Mouse (Mus musculus): ENCODE data around the gene Capn7. TPM values are rescaled to one million over a fixed set of nuclear protein-coding genes. Genes with fewer than 3 reads are reported as not detected.

Capn7 gene
- total RNA-seq (2021), result 10 to 100 TPM; 37.3 to 53.5 TPM
- 12.7 and 13.0 TPM in 2 replicates for polyA plus RNA-seq (2012; rRNA removed)
- long read RNA-seq, transcript Capn7-201 (21 exons, 3,648 nt), result major isoform, 24 of 29 reads
- long read RNA-seq, partial matches to known transcripts, result 0 of 29 reads
- long read RNA-seq, other reads (novel, unspliced or antisense), result 5 of 29 reads

DNA sequence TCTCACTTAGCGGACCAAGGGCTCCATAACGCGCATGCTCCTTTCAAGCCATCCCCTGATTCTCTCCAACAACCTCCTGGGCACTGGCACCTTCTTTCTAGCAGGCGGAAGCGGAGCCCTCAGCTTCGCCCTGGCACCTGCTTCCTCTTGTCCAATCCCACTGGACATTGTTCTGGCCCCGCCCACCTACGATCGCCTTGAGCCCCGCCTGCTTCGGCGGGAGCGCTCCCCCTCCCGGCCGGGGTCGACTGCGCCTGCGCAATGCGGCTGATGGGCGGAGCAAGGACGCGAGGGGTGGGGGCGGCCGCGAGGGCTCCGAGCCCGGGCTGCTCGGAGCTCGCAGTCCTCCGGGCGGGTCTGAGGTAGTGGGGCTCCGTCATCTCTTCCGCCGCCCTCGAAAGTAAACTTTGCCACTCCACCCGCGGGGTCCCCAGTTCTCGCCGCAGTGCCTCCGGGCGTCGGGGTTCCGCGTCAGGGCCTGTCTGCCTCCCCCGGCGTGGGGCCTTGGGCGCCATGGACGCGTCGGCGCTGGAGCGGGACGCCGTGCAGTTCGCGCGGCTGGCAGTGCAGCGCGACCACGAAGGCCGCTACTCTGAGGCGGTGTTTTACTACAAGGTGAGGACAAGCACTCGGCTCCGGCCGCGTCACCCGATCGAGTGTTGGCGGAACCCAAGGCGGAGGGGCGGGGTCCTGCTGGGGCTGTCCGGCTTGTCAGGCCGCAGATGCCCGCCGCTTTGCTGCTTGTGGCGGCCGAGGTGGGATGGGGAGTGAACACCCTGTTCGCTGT is at the start of gene Capn7:
Gene Capn7 (plus strand): TSS at position 270 of the 787 bp plus-strand sequence.
- DNase-seq, result peak; percentile 99

DNA sequence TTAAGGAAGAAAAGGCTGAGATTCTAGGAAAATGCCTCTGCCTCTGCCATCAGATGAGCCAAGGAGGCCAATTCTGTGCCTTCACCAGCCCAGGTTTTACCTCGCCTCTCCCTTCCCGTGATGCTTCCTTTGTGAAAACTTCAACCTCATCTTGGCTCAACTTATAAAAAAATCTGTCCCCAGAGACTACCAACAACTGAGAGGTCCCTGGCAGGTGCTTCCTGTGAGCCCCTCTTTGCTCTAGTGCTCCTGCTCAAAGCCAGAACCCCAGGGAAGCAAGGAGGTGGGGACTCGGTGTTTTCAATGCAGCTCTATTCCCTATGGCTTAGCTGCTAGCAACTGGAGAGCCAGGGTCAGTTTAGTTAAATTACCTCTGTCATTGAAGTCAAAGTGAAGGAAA is 23.2 kb upstream of the Capn7 start:
- no peak for DNase-seq

DNA sequence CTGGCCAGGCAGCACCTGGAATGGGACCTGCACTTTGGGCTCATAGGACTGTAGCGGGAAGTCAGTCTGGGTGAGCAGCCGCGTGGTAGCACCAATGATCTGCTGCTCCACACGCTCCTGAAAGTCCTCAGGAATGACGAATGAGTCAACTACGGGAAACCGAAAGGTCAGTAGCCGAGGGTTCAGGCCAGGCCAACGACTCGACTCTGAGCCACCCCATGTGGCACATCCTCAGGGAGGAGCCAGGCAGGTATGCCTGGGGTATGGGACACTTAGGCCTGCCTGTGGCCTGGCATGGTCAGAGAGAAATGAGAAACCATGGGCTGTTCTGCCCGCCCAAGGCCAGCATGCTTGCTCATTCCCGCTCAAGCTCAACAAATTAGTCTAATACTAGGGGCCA is 19.8 kb upstream of the Capn7 start:
- peak; percentile 75 for DNase-seq

DNA sequence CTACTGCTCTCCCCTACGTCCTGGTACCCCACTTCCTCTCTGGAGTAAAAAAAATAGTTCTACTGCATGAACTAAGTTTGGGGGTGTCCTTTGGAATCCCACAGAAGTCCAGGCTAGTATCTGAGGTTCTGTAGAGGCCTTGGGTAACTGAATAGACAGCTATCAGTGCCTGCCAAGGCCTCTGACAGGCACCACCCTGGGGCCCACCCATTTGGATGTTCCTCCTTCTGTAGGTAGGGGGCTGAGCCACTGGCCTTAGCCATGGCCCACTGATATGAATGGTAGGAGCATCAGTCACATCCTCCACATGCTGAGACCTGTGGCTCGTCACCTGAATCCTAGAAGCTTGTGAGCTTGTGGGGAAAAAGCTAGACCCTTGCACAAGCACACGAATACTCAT is 18.7 kb upstream of the Capn7 start:
- no peak for DNase-seq

DNA sequence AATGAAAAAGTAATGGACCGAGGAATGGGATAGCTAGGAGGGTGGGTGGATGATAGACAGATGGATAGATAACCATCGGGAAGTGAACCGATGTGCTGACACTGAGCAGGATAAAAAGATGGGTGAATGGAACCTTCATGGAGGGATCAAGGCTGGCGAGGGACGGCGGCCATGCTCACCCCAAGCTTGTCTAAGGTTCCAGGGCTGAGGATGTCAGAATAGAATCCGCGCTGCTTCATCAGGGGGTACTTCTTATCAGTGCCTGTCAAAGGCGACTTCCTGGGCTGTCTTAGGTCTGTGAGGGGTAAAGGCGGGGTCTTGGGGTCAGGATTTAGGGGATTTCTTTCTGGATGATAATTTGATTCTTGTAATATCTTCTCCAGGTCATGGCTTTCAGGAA is 16.9 kb upstream of the Capn7 start:
- DNase-seq, result no peak

DNA sequence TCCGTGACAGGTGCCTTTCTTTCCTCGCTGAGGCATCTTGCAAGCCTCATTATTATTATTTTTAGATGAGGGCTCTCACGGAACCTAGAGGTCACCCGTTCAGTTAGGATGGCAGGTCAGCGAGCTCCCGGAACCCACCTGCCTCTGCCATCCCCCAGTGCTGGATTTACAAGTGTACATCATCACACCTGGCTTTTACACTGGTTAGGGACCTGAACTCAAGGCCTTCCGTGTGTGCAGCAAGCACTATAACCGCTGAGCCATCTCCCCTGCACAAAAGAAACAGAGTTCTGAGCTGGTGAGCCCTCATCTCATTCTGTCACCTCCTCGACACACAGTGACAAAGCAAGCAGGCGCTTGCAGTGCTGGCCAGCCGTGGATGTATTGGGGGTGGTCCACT is 15.3 kb upstream of the Capn7 start:
- no peak for DNase-seq

DNA sequence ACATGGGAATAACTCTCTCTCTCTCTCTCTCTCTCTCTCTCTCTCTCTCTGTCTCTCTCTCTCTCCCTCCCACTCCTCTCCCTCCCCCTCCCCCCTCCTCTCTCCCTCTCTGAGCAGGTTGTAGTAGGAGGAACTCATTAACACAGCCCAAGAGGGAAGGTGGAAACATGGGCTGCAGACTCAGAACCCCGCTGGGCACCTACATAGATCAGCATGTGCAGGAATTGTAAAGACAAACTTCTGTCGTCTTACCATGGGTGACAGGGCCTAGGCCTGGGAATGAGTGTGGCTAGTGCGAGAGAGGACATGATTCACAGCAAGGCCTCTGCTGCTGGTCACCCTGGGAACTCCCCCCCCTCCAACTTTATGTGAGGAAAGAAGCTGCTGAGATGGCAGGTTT is 14.2 kb upstream of the Capn7 start:
- DNase-seq, result no peak

DNA sequence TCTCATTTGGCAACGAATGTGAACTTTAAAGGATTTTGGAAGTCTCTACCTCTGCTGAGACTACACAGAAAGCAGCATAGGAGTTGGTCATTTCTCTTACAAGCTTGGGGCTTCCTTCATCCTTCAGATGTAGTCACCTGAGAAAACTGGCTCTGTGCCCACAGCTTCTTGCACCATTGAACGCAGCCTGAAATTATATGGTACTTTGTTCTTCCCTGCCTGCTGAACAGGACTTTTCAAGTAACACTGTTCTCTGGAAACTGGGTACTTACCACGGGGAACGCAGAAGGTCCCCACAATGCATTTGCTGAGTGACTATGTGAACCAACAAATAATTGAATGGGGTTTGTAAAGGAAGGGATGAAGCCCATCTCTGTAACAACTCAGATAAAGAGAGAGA is 13.2 kb upstream of the Capn7 start:
- DNase-seq, result no peak

DNA sequence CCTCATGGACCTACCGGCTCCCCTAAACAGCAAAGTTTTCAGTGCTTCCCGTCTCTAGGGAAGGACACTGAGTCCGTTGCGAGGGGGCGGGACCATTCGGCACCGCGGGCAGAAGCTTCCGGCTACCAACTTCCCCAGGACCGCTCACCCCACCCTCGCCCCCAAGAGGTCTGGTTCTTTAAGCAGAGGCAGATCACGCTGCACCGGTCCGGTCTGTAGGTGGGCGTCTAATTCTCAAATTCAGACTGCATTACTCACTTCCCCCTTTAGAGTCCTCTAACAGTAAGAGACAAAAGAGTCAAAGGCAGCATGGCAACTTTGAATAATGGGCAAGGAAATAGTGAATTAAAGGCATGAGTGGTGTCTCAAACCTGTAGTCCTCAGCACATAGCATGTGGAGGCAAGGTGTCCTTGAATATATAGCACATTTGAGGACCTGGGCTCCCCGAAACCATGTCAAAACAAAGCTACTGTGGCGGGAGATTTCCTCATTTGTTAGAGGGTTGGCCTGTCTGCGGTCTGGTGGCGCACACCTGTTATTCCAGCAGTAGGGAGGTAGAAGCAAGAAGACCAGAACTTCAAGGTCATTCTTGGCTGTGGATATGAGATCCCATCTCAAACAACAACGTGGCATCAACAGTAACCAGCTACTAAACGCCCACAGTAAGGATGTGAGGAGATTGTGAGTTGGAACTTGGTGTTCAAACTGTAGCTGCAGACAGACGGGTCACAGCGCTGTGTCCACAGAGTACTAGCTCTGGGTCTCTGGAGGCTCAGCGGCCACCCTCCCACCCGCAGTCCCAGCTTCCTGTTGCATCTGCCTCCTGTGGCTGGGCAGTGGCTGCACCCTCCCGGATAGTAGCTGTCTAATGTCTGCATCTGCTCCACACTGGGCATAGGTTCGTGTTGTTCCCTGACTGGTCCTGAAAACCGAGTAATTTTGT is 12.3 kb upstream of the Capn7 start, which contains the start of gene Dnah1:
Gene Dnah1 (minus strand): TSS at position 48 of the 944 bp plus-strand sequence.
- peak; percentile 66 for DNase-seq

DNA sequence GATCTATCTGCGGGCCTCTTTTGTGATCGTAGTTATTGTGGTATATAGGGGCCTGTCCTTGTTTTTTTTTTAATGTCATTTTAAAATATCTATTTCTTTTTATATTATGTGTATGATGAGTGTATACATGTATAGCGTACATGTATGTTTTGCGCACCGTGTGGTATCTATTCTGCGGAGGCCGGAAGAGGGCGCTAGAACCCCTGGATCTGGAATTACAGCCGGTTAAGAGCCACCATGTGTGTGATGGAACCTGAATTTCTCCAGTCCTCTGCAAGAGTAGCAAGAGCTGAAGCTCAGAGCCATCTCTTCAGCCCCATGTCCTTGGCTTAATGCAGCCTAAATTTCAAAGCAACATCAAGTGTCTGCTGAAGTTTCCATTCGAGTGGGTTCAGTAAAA is 11.6 kb upstream of the Capn7 start:
- DNase-seq, result no peak

DNA sequence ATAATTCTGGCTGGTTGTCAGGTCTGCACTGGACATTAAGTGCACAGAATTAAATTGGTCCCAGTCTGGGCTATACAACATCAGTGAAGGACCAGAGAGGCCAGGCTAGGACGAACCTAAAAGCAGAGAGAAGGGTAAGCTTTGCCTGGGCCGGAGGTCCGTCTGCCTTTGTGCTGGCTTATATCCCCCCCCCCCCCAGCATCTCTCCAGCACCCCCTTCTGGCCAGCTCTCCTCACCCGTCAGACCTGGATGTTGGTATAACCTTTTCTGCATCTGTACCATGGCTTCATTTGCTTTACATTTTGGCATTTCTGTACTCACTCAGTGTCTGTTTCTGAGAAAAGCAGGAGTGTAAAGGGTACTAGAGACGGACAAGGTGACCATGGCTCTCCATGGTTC is 10.9 kb upstream of the Capn7 start:
- no peak for DNase-seq

DNA sequence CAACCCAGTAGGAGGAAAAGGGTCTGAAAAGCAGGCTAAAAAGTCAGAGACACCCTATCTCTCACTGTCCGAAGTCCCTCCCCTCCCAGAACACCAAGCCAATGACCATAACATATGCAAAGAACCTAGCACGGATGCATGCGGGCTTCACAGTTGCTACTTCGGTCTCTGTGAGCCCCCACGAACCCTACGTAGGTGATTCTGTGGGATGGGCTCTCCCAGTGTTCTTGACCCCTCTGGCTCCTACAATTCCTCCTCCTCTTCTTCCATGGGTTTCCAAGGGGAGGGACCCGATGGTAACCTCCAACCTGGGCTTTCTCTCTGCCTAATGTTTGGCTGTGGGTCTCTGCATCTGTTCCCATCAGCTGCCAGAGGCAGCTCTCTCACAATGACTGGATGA is 9.7 kb upstream of the Capn7 start:
- DNase-seq, result no peak

DNA sequence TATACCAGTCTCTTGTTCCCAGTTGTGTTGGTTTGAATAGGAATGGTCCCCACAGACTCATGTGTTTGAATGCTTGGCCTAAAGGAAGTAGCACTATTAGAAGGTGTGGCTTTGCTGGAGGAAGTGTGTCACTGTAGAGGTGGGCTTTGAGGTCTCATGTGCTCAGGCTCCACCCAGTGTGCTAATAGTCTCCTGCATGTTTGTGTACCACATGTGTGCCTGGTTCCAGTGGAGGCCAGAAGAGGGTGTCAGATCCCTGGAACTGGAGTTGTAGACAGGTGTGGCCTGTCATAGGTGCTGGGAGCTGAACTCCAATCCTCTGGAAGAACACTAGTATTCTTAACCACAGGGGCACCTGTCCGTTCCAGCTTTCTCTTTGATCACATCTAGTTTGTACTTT is 9.2 kb upstream of the Capn7 start:
- no peak for DNase-seq

DNA sequence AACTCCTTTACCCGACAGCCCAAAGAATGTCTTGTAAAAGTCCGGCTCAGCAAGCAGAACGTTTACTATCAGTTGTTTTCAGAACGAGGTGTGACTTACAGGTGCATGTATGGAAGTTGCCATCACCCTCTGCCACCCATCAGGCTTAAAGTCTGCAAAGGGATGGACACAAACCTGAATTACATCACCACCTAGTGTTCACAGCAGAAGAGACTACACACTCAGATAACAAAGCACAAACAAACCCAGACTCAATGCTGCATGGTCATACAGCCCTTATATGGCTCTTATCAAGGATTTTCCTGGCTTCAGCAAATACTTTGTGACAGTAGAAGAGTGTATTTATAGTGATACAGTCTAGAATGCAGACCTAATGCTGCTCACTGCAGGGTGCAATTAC is 8.8 kb upstream of the Capn7 start:
- DNase-seq, result no peak

DNA sequence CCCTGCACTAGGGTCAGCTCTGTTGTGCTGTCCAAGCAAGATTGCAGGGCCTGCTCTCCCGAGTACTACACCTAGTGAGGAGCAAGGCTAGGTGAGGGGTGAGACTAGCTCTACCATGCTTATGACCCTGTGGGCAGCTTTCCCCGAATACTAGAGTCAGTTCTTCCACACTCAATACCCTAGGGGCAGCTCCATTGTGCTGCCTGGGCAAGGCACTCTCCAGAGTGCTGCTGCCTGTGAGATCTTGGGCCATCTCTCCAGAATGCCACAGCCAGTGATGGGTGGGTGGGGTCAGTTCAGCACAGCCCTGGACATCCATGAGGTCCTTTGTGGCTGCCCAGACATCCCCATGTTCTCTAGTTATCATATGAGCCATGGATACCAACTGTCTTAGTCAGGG is 6.7 kb upstream of the Capn7 start:
- no peak for DNase-seq

DNA sequence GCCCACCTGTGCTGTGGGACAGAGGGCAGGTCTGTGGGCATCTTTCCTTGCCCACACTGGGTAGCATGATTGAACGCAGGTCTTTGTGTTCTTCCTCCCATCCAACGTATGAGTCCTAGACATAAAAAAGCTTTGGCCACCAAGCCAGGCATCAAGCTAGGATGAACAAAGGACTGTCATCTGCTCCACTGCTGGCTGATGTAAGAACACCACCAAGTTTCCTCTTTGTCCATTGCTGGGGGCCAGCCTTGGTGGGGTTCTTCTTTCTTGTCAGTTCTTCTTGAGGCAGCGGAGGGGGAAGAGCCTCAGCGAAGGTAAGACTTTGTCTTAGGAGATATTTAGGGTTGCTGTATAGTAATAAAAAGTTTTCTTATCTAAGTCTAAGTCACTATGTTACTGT is 5.5 kb upstream of the Capn7 start:
- no peak for DNase-seq

DNA sequence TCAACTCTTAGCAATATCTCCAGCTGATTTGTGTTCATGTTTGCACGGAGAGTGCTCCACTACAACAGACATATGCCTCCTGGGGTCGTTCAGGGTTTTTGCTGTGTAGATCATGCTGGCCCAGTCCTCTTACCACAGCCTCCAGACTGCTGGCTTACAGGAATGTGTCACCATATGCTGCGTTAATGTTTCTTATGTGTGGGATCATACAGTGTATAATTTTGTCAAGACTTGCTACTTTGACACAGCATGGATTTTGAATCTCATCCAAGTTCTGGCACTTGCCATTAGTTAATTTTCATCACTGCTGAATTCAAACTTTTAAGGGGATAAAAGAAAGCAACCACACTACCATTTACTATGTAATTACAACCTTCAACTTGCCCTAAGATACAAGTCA is 673 bp upstream of the Capn7 start:
- no peak for DNase-seq

DNA sequence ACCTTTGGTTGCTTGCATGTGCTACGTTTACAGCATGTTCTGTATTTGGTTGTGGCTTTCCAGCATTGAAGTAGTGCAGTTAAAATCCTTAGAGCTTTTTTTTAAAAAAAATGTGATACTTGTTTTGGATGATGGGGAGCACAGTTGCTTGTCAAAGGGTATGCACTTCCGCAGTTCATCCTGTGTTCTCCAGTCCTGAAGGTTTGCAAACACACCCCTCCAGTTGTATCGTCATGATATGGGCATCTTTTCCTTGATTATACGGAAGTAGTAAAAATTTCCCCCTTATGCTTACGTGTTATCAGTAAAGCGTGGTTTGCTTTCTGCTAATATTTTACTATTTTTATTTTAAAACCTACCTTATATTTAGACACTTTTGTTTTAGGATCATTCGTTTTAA is 968 bp downstream of the Capn7 start:
- no peak for DNase-seq

DNA sequence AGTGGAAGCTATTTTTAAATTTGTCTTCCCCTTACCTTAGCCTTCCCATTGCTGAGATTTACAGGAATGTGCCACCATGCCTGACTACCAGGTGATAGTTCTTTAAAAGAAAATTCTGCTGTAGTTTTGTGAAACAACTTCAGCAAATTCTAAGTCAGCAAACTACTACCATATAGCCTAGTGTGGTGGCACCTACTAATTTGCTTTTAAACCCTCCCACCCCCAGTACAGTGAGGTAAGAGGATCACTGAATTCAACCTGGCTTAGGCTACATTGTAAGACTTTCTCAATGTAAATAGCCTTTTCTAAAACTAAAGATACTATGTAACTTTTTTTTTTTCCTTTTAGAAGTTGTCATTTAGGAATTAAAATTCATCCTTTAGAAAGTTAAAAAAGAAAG is 1.5 kb downstream of the Capn7 start:
- DNase-seq, result no peak

DNA sequence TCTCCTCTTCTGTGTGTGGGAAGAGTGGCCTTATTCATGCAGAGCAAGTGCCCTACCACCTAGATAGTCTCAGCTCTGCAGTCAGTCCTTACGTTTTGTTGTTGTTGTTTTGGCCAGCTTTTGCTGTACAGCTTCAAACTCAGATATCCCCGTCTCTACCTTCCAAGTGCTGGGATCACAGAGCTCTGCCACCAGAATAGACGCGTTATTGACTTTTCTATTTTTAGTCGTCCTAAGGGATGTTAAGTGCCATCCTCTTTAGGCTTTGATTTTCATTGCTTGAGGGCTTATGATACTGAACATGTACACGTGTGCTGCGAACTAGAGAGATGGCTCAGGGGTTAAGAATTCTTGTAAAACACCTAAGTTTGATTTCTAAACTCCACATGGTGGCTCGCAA is 6.8 kb downstream of the Capn7 start:
- no peak for DNase-seq

DNA sequence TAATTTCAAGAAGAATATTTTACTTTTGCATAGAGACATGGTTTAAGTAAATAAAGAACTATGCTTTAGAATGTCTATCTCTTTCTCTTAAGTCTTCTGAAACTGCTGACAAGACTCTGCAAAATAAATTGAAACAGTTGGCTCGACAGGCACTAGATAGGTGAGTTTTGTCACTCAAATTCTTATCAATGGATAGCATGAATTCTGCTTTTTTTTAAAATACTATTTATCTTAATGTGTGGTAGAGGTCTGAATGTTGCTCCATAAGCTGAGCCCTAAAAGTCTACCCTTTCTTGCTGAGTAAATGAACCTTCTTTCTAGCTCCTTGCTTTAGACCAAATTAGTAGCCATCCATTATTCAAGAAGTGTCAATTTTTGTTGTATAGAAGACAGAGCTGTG is 8.9 kb downstream of the Capn7 start:
- no peak for DNase-seq

DNA sequence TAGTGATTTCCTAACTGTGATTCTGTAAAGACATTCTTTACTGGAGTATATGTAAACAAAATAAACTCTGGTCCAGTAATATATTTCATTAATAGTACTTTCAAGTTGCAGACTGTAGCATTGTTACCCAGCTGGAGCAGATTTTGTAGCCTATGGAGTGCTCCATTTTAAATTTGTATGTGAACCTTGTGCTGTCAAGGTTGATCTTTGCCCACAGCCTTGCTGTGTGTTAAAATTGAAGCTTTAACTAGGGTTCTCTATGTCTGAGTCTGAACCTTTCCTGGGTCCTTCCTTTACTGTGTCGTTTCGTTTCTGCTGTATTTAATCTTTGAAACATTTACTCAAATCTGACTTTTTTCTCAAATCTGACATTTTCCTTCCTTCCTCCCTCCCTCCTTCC is 25.8 kb downstream of the Capn7 start:
- no peak for DNase-seq

DNA sequence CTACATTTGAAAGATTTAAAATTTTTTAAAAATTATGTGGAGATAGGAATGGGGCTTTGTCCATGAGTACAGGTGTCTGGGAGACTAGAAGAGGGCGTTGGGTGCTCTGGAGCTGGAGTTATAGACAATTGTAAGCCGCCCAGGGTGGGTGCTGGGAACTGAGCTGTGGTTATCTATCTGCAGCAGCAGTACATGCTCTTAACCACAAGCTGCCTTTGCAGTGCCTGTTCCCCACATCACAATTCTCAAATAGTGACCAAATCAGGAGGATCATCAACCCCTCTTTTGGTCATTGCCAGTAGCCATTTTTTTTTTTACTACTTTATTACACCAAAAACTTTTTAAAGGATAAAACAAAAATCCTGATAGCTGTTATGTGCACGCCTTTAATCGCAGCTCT is 28.2 kb downstream of the Capn7 start:
- no peak for DNase-seq
